Mouse (Mus musculus) heart, embryonic 11.5 days (tissue): ENCODE measurements around the gene Fntb. TPM values are rescaled to one million over a fixed set of nuclear protein-coding genes. Genes with fewer than 3 reads are reported as not detected.

ENCODE experiments used
- ATAC-seq: fragments of 200-750 bp; cut with Nextera tagmentation; replicated peaks from 2 replicates; pipeline ENCODE4 v1.8.0; 2017; ENCODE audit warnings: moderate library complexity; ENCODE audit not compliant: insufficient number of reproducible peaks, low FRiP score, low TSS enrichment
- H3K27ac ChIP-seq: fragments of 300-500 bp; sonication (generic); 2 replicates; pipeline ENCODE4 v1.5.1; 2014; ENCODE audit warnings: mild to moderate bottlenecking, low read depth, low read length
- H3K27me3 ChIP-seq: fragments of 300-500 bp; sonication (generic); 2 replicates; pipeline ENCODE4 v1.6.1; 2014; ENCODE audit warnings: mild to moderate bottlenecking, low read length, mixed read lengths; ENCODE audit not compliant: control insufficient read depth, insufficient read depth
- H3K36me3 ChIP-seq: fragments of 300-500 bp; sonication (generic); 2 replicates; pipeline ENCODE4 v1.6.1; 2014; ENCODE audit warnings: mild to moderate bottlenecking, low read length, moderate library complexity, mixed read lengths; ENCODE audit not compliant: control insufficient read depth, insufficient read depth
- H3K4me1 ChIP-seq: fragments of 300-500 bp; sonication (generic); 2 replicates; pipeline ENCODE4 v1.6.1; 2014; ENCODE audit warnings: low read length; ENCODE audit not compliant: control insufficient read depth, insufficient read depth
- H3K4me2 ChIP-seq: fragments of 300-500 bp; sonication (generic); 2 replicates; pipeline ENCODE4 v1.6.1; 2014; ENCODE audit warnings: mild to moderate bottlenecking, moderate library complexity
- H3K4me3 ChIP-seq: fragments of 300-500 bp; sonication (generic); 2 replicates; pipeline ENCODE4 v1.5.1; 2014; ENCODE audit warnings: low read depth, low read length
- H3K9ac ChIP-seq: fragments of 300-500 bp; sonication (generic); 2 replicates; pipeline ENCODE4 v1.6.1; 2014; ENCODE audit warnings: mild to moderate bottlenecking, low read depth, low read length, moderate library complexity
- H3K9me3 ChIP-seq: fragments of 300-500 bp; sonication (generic); replicated peaks from 2 replicates; pipeline ENCODE4 v1.6.1; 2016; ENCODE audit warnings: low read length; ENCODE audit not compliant: control insufficient read depth
- WGBS: fragments of 180-500 bp; shearing (Covaris S2); extraction: QIAGEN DNeasy Blood & Tissue Kit; methylation state at CpG from one replicate; pipeline ENCODE4 v1.1.7; 2014; ENCODE audit not compliant: insufficient replicate concordance; 5-methylcytosine and 5-hydroxymethylcytosine counted together
- polyA plus RNA-seq: library from polyadenylated mRNA; unstranded; fragments of >200 nt; fragmentation: Nextera tagmentation; extraction: Ambion mirVana; gene quantifications from 2 replicates; pipeline ENCODE4 v1.2.1, GENCODE M21; 2014

Fntb gene
- polyA plus RNA-seq, 1 experiment from 2014 or later, result 30.7 TPM

DNA sequence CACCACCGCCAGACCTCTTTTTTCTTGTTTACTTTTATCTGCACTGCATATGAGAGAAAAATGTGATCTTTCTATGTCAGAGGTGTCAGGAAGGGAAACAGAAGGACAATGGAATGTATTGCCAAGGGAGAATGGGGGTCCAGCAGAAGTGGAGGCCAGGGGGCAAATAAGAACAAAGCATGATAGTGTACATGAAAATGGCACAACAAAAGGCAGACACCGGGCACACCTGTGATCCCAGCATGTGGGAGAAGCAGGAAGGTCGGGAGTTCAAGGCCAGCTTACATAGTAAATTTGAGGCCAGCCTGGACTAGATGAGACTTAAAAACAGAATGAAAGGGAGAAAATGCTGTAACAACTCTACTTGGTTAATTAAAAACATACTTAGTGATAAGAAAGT is 153.5 kb downstream of the Fntb start:
- Histone ChIP-seq H3K27ac (no peak overlapping the region), H3K27me3 (no peaks in the 10 kb centered on the region), H3K9ac (no peak overlapping the region), H3K4me1 (no peaks in the 10 kb centered on the region), H3K4me2 (no peak overlapping the region), H3K9me3 (no peaks in the 10 kb centered on the region), H3K4me3 (no peak overlapping the region), H3K36me3 (peaks cover 3% of the 10 kb centered on the region; the same call in 1 of the 2 replicates)
- ATAC-seq, result no peak
- 76% methylated on average over 3 of the region's 3 CpGs for WGBS

- no peaks in the 10 kb centered on the region for H3K27me3 ChIP-seq
- no peak for ATAC-seq
- no peak overlapping the region for H3K4me3 ChIP-seq
- H3K9me3 ChIP-seq, result no peaks in the 10 kb centered on the region
- H3K36me3 ChIP-seq, result no peaks in the 10 kb centered on the region
- H3K4me1 ChIP-seq, result no peaks in the 10 kb centered on the region
- no peak overlapping the region for H3K4me2 ChIP-seq
- no peak overlapping the region for H3K27ac ChIP-seq
- no peak overlapping the region for H3K9ac ChIP-seq
- 72% methylated on average over 6 of the region's 6 CpGs for WGBS
Observed at GRCm38 (mm10) chr12:76920398-76920797, 155.0 kb downstream of the Fntb start.

DNA sequence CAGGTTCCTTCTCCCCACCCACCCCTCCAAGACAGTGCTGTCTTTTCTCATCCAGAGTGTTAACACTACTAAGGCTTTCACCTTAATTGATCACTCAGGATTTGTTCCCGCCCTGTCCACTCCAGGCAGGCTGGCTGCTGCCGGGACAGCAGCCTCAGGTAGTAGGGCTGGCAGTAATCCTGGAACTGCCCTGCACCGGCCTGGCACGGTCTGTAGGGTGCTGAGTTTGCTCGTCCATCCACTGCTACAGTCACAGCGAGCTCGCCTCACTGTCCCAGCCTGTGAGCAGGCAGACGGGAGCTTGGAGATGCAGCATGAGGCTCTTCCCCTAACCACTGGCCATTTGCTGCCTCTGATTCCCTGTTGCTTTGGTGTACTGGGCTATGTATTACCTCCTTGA is 155.6 kb downstream of the Fntb start:
- 76% methylated on average over 8 of the region's 8 CpGs for WGBS
- no peaks in the 10 kb centered on the region for H3K36me3 ChIP-seq
- H3K4me1 ChIP-seq, result no peaks in the 10 kb centered on the region
- no peaks in the 10 kb centered on the region for H3K27me3 ChIP-seq
- H3K9me3 ChIP-seq, result no peaks in the 10 kb centered on the region
- no peak overlapping the region for H3K27ac ChIP-seq
- H3K4me2 ChIP-seq, result no peak overlapping the region
- H3K9ac ChIP-seq, result no peak overlapping the region
- ATAC-seq, result no peak
- H3K4me3 ChIP-seq, result no peak overlapping the region

GRCm38 (mm10) chr12:76923118-76923517 is 157.7 kb downstream of the Fntb start:
- Histone ChIP-seq H3K9ac (no peak overlapping the region), H3K4me1 (no peaks in the 10 kb centered on the region), H3K27me3 (no peaks in the 10 kb centered on the region), H3K36me3 (no peaks in the 10 kb centered on the region), H3K4me2 (no peak overlapping the region), H3K27ac (no peak overlapping the region), H3K9me3 (no peaks in the 10 kb centered on the region), H3K4me3 (no peak overlapping the region)
- 86% methylated on average over 8 of the region's 8 CpGs for WGBS
- no peak for ATAC-seq

DNA sequence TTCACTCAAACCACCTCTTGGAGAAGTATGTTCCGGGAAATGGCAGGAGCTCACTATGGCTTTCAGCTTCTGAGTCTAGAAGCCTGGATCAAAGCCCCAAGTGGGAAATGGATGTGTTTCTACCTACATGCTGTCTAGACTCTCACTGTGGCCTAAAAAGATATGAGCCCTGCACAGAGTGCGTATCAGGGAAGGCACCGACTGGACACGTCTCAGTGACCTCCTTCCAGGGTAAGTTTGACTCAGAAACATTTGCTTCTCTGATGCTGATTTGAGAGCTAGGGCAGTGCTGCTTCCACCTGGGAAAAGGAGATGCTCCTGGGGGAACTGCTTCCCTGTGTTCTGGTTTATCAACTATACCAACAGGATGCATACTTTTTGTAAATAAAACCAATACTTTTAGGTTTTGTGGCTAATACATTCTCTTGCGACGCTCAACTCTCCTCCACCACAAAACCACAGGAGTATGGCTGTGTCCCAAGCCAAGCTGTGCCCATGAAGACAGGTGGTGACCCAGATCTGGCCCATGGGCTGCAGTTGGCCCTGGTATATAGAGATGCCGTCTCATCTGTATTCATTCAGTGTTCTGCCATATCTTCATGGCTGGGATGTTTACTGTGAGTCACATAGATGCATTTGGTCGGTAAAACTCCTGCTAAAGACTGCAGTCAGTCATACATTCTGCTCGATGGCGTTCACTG is 159.7 kb downstream of the Fntb start:
- ATAC-seq, result no peak
- Histone ChIP-seq H3K27ac (no peak overlapping the region), H3K4me1 (peaks cover under 1% of the 10 kb centered on the region), H3K9ac (no peak overlapping the region), H3K4me2 (no peak overlapping the region), H3K4me3 (no peak overlapping the region), H3K27me3 (no peaks in the 10 kb centered on the region), H3K36me3 (no peaks in the 10 kb centered on the region), H3K9me3 (no peaks in the 10 kb centered on the region)
- 85% methylated on average over 10 of the region's 10 CpGs for WGBS

DNA sequence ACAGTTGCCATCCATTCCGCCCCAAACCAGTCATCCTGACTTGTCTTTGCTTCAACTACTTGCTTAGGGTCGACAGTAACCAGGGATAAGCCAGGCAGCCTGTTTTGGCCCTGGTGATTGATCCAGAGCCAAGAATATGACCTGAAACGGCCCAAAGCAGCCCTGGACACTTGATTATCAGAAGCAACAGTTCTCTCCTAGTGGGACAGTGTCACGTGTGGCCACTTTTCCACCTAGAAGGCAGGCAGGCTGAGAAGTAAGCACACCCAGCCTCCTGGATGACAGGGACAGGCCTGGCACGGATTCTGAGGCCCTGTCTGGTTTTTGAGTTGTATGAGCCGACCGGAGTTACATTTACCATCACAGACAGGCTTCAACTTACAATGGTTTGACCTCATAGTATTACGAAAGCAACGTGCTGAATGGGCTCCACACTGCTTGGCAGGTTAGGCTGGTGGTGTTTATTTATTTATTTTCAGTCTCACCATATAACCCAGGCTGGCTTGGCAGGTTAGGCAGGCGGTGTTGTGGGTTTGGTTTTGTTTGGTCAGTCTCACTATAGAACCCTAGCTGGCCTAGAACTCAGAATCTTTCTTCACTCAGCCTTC is 161.1 kb downstream of the Fntb start:
- H3K4me3 ChIP-seq, result no peak overlapping the region
- no peaks in the 10 kb centered on the region for H3K27me3 ChIP-seq
- no peak overlapping the region for H3K9ac ChIP-seq
- no peak for ATAC-seq
- peaks cover 5% of the 10 kb centered on the region for H3K4me1 ChIP-seq
- no peak overlapping the region for H3K27ac ChIP-seq
- no peaks in the 10 kb centered on the region for H3K9me3 ChIP-seq
- H3K36me3 ChIP-seq, result no peaks in the 10 kb centered on the region
- H3K4me2 ChIP-seq, result no peak overlapping the region
- WGBS, result 76% methylated on average over 10 of the region's 10 CpGs

- Histone ChIP-seq H3K27ac (no peak overlapping the region), H3K4me1 (peaks cover 5% of the 10 kb centered on the region), H3K9ac (no peak overlapping the region), H3K36me3 (no peaks in the 10 kb centered on the region), H3K9me3 (no peaks in the 10 kb centered on the region), H3K27me3 (no peaks in the 10 kb centered on the region), H3K4me2 (no peak overlapping the region), H3K4me3 (no peak overlapping the region)
- ATAC-seq, result no peak
- 72% methylated on average over 3 of the region's 3 CpGs for WGBS
Observed at GRCm38 (mm10) chr12:76927012-76927411, 161.6 kb downstream of the Fntb start.

- WGBS, result 61% methylated on average over 10 of the region's 10 CpGs
- no peak overlapping the region for H3K4me2 ChIP-seq
- no peak overlapping the region for H3K9ac ChIP-seq
- H3K4me3 ChIP-seq, result no peak overlapping the region
- H3K4me1 ChIP-seq, result peaks cover 5% of the 10 kb centered on the region
- ATAC-seq, result no peak
- no peaks in the 10 kb centered on the region for H3K9me3 ChIP-seq
- no peaks in the 10 kb centered on the region for H3K36me3 ChIP-seq
- H3K27ac ChIP-seq, result no peak overlapping the region
- no peaks in the 10 kb centered on the region for H3K27me3 ChIP-seq
Observed at GRCm38 (mm10) chr12:76927539-76927938, 162.2 kb downstream of the Fntb start.

GRCm38 (mm10) chr12:76930177-76930576 is 164.8 kb downstream of the Fntb start:
- H3K9me3 ChIP-seq, result no peaks in the 10 kb centered on the region
- no peaks in the 10 kb centered on the region for H3K36me3 ChIP-seq
- WGBS, result 37% methylated on average over 6 of the region's 6 CpGs
- H3K27me3 ChIP-seq, result no peaks in the 10 kb centered on the region
- H3K9ac ChIP-seq, result no peak overlapping the region
- no peak overlapping the region for H3K4me2 ChIP-seq
- no peak for ATAC-seq
- H3K4me1 ChIP-seq, result peaks cover 5% of the 10 kb centered on the region
- H3K4me3 ChIP-seq, result no peak overlapping the region
- no peak overlapping the region for H3K27ac ChIP-seq
